Mouse (Mus musculus) CD4-positive naive resting alpha-beta T cell, adult 76 days (primary cell): ENCODE data around the gene Cdh13. TPM values are rescaled to one million over a fixed set of nuclear protein-coding genes. Genes with fewer than 3 reads are reported as not detected.

ENCODE experiments used
- total RNA-seq: library from RNA; stranded (reverse); gene quantifications from one replicate; pipeline ENCODE4 v1.2.4, GENCODE M21; 2023

The Cdh13 gene
- total RNA-seq, result 0.23 TPM

DNA sequence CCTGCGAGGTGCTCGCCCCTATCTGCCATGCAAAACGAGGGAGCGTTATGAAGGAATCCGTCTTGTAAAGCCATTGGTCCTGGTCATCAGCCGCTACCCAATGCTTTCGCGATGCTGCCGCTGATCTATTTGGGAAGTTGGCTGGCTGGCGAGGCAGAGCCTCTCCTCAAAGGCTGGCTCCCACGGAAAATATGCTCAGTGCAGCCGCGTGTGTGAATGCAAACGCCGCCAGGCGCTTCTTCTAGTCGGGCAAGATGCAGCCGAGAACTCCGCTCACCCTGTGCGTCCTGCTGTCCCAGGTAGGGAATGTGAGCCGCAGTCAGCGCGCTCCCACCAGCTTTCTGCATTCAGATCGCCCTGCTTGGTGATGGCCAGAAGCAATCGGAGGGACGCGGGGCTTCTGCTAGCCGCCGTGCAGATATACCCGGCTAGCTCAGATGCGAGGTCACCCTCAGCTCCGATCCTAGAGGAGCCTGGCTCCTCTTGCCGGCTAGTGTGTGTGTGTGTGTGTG lies at the start of gene Cdh13:
Cdh13 (plus strand) TSS at position 134 of the 512 bp plus-strand sequence.

DNA sequence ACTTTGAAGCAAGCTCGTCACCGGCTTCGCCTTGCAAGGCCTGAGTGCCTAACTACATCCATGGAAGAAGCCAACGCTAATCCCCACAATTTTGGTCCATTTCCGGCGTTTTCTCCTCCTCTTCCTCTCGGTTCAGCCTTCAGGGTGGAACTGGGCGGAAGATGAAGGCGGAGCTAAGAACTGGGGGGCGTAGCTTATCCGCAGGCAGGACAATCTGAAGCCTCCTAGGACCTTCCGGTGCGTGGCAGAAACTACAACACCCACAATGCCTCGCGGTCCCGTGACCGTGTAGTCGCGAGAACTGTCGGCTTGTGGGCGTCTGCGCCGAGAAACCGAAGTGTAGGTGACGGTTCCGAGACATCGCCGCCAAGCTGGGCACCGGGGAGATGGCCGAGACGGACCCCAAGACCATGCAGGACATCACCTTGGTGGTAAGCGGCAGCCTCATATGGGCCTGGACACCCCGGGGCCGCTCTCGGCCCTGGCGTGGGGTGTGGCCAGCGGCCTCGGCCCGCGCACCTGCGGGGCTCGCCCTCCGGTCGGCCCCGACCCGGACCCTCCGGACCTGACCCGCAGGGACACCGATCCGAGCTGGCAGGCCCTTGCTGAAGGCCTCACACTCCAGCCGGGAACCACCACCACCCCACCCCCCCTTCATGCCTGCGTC lies 1060.8 kb downstream of the Cdh13 start, which contains the start of gene Hsbp1:
Hsbp1 (plus strand) TSS at position 299 of the 667 bp plus-strand sequence.

